Mouse (Mus musculus) ES-Bruce4 (cell line): ENCODE measurements around the gene Tmem116. TPM values are rescaled to one million over a fixed set of nuclear protein-coding genes. Genes with fewer than 3 reads are reported as not detected.

ENCODE experiments used
- H3K27ac ChIP-seq: 2 replicates; pipeline ENCODE4 v1.5.1; 2012; ENCODE audit warnings: low read length, inconsistent platforms; ENCODE audit not compliant: insufficient read depth
- H3K27me3 ChIP-seq: 2 replicates; pipeline ENCODE4 v1.6.1; 2012; ENCODE audit warnings: mild to moderate bottlenecking, low read length, inconsistent platforms; ENCODE audit not compliant: control insufficient read depth, poor library complexity, insufficient read depth, severe bottlenecking
- H3K36me3 ChIP-seq: 2 replicates; pipeline ENCODE4 v1.6.1; 2012; ENCODE audit warnings: inconsistent platforms, mild to moderate bottlenecking, low read length, moderate library complexity; ENCODE audit not compliant: control insufficient read depth, poor library complexity, insufficient read depth, severe bottlenecking
- H3K4me1 ChIP-seq: one replicate; pipeline ENCODE4 v1.8.1; 2011; ENCODE audit warnings: low read length; ENCODE audit not compliant: control insufficient read depth, insufficient read depth
- H3K4me3 ChIP-seq: 2 replicates; pipeline ENCODE4 v1.5.1; 2011; ENCODE audit warnings: low read depth, mild to moderate bottlenecking, low read length
- H3K9ac ChIP-seq: 2 replicates; pipeline ENCODE4 v1.6.1; 2012; ENCODE audit warnings: low read depth, mild to moderate bottlenecking, inconsistent platforms; ENCODE audit not compliant: poor library complexity, severe bottlenecking
- H3K9me3 ChIP-seq: replicated peaks from 2 replicates; pipeline ENCODE4 v1.6.1; 2012; ENCODE audit warnings: mild to moderate bottlenecking, low read length, inconsistent platforms; ENCODE audit not compliant: control insufficient read depth, poor library complexity, insufficient read depth, severe bottlenecking
- CTCF ChIP-seq: IDR thresholded peaks from one replicate; pipeline ENCODE4 v1.8.1; 2011; ENCODE audit warnings: low read depth, low read length
- EP300 ChIP-seq: IDR thresholded peaks from 2 replicates; pipeline ENCODE4 v1.6.1; 2011; ENCODE audit warnings: low read depth, low read length; ENCODE audit not compliant: insufficient read depth
- POLR2A ChIP-seq: IDR thresholded peaks from one replicate; pipeline ENCODE4 v1.8.1; 2011; ENCODE audit warnings: low read length; ENCODE audit not compliant: insufficient read depth
- polyA plus RNA-seq: library from polyadenylated mRNA; stranded (reverse); fragments of >200 nt; gene quantifications from 2 replicates; pipeline ENCODE4 v1.2.4, GENCODE M21; 2011; ENCODE audit warnings: low read depth; ENCODE audit not compliant: missing spikeins, insufficient read depth, insufficient read length

The Tmem116 gene
- polyA plus RNA-seq, 1 experiment = 7.8 TPM

DNA sequence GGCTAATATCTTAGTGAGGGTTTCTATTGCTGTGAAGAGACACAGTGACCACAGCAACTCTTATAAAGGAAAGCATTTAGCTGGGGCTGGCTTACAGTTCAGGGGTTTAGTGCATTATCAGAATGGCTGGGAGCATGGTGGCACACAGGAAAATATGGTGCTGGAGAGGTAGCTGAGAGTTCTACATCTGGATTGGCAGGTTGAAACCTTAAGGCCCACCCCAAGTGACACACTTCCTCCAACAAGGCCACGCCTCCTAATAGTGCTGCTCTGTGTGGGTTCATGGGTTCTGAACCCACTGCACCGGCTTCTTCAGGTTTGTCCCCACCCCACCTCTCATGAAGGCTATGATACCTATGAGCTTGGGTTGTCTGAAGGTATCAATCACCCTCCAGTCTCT, 20.7 kb downstream of the Tmem116 start:
- Histone ChIP-seq H3K36me3 (no peaks in the 10 kb centered on the region), H3K4me3 (peak overlapping the region; percentile 64), H3K9ac (peak overlapping the region; percentile 50), H3K27ac (no peak overlapping the region), H3K27me3 (no peaks in the 10 kb centered on the region), H3K4me1 (no peaks in the 10 kb centered on the region), H3K9me3 (no peaks in the 10 kb centered on the region)
- TF ChIP-seq POLR2A (peak; percentile 18), CTCF (no peak)

- H3K9ac ChIP-seq = no peak overlapping the region
- no peaks in the 10 kb centered on the region for H3K4me1 ChIP-seq
- no peak overlapping the region for H3K27ac ChIP-seq
- no peaks in the 10 kb centered on the region for H3K9me3 ChIP-seq
- H3K36me3 ChIP-seq = no peaks in the 10 kb centered on the region
- TF ChIP-seq CTCF (no peak), POLR2A (no peak), EP300 (no peak)
- H3K27me3 ChIP-seq = no peaks in the 10 kb centered on the region
- no peak overlapping the region for H3K4me3 ChIP-seq
Measured at GRCm38 (mm10) chr5:121474610-121475009, 22.9 kb downstream of the Tmem116 start.

- H3K27ac ChIP-seq = no peak overlapping the region
- TF ChIP-seq POLR2A (no peak), EP300 (no peak), CTCF (no peak)
- no peaks in the 10 kb centered on the region for H3K4me1 ChIP-seq
- no peaks in the 10 kb centered on the region for H3K36me3 ChIP-seq
- no peak overlapping the region for H3K9ac ChIP-seq
- H3K9me3 ChIP-seq = no peaks in the 10 kb centered on the region
- H3K4me3 ChIP-seq = no peak overlapping the region
- H3K27me3 ChIP-seq = no peaks in the 10 kb centered on the region
Measured at GRCm38 (mm10) chr5:121476040-121476439, 24.3 kb downstream of the Tmem116 start.

GRCm38 (mm10) chr5:121477680-121478079, 26.0 kb downstream of the Tmem116 start:
- Histone ChIP-seq H3K27ac (no peak overlapping the region), H3K27me3 (no peaks in the 10 kb centered on the region), H3K4me3 (no peak overlapping the region), H3K4me1 (no peaks in the 10 kb centered on the region), H3K9me3 (no peaks in the 10 kb centered on the region), H3K9ac (no peak overlapping the region), H3K36me3 (no peaks in the 10 kb centered on the region)
- TF ChIP-seq CTCF (no peak), EP300 (no peak), POLR2A (no peak)

- TF ChIP-seq CTCF = no peak
- no peak for TF ChIP-seq EP300
- no peak for TF ChIP-seq POLR2A
- Histone ChIP-seq H3K36me3 (no peaks in the 10 kb centered on the region), H3K4me1 (no peaks in the 10 kb centered on the region), H3K27me3 (no peaks in the 10 kb centered on the region), H3K9ac (no peak overlapping the region), H3K9me3 (no peaks in the 10 kb centered on the region), H3K4me3 (no peak overlapping the region), H3K27ac (no peak overlapping the region)
Measured at GRCm38 (mm10) chr5:121484801-121485200, 33.1 kb downstream of the Tmem116 start.

DNA sequence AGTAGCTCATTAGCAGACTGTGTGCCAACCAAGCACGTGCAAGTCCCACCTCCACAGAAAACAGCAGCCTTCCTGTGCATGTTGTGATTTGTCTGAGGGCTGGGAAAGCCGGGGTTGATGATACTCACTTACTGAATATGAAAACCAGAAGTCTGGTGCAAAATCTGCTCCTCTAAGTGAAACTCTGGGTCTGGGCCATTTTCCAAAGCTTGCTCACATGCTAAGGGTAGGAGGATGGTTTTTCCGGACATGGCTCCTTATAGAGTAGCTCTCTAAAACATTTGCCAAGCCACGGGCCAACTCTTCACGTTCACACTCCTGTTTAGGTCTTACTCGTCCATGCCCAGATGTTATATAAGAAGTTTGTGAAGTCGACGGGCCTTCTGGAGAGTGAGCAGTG, 41.6 kb downstream of the Tmem116 start:
- H3K27ac ChIP-seq = no peak overlapping the region
- no peaks in the 10 kb centered on the region for H3K4me1 ChIP-seq
- no peak overlapping the region for H3K4me3 ChIP-seq
- no peaks in the 10 kb centered on the region for H3K9me3 ChIP-seq
- H3K27me3 ChIP-seq = no peaks in the 10 kb centered on the region
- TF ChIP-seq EP300 (no peak), POLR2A (no peak), CTCF (no peak)
- H3K36me3 ChIP-seq = no peaks in the 10 kb centered on the region
- H3K9ac ChIP-seq = no peak overlapping the region
